Mouse (Mus musculus) CD4-positive, CD25-positive, alpha-beta regulatory T cell, adult 2 months (primary cell): ENCODE measurements at regions not wholly inside any gene's neighbourhood (a gene's known extent, or its start where the extent isn't known, plus 50 kb on each side); places are given as distances from the start of the nearest gene placed in this dataset.

Experiments used
- DNase-seq: peaks from one replicate; pipeline ENCODE4 v3.0.0-alpha.2; 2012; ENCODE audit warnings: low read depth, low spot score

GRCm38 (mm10) chr2:160066491-160067303, 267.3 kb downstream of the Gm826 start:
- DNase-seq: no peak

GRCm38 (mm10) chr2:160062148-160062937, 271.6 kb downstream of the Gm826 start:
- DNase-seq: no peak

- no peak for DNase-seq
Observed at GRCm38 (mm10) chr2:160060091-160060490, 273.9 kb downstream of the Gm826 start.

DNA sequence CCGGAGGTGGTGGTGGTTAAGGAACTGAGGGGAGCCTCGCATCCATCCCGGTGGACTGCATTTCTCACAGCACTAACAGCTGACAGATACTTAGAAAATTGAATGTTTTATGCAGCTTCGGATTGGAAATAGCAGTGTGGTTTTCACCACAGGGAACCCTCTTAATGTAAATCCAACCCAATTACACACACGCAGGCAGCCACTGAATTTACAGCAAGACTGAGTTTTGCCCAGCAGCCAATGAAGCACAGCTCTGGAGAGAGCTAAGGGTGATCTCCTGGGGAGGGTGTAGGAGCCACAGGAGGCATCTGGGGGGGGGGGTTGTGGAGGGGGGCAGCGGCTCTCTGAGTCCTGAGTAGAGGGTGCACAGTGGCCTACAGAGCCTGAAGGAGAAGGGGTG, 276.8 kb downstream of the Gm826 start:
- DNase-seq: no peak

- DNase-seq: no peak
Observed at GRCm38 (mm10) chr2:160054411-160054810, 279.6 kb downstream of the Gm826 start.

GRCm38 (mm10) chr2:160048286-160048685, 285.7 kb downstream of the Gm826 start:
- DNase-seq: no peak

- DNase-seq: no peak
Observed at GRCm38 (mm10) chr2:160046881-160047543, 286.9 kb downstream of the Gm826 start.

GRCm38 (mm10) chr2:160044591-160044990, 289.4 kb downstream of the Gm826 start:
- DNase-seq: no peak

- DNase-seq: no peak
Observed at GRCm38 (mm10) chr2:160044184-160044583, 289.8 kb downstream of the Gm826 start.

- DNase-seq: no peak
Observed at GRCm38 (mm10) chr2:160029432-160029831, 304.5 kb downstream of the Gm826 start.

- no peak for DNase-seq
Observed at GRCm38 (mm10) chr2:160028459-160028858, 305.5 kb downstream of the Gm826 start.

GRCm38 (mm10) chr2:160025911-160026310, 308.1 kb downstream of the Gm826 start:
- no peak for DNase-seq

DNA sequence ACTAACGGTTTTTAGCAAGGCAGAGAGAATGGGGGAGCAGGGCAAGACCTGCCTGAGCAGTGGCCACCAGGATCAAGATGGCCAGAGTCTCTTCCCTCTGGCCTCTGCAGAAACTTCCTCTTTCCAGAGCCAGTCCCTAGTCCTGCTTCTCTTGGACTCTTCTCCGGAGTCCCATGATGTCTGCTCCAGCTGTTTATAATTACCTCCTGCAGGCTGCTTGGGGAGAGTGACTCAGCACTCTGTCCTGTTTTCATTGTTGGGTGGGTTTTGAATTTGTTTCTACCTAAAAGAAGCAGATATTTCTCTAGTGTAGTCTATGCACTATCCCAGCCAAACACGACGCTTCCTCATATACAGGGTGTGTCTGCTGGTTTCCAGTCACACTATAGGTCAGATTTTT, 312.4 kb downstream of the Gm826 start:
- DNase-seq: no peak

DNA sequence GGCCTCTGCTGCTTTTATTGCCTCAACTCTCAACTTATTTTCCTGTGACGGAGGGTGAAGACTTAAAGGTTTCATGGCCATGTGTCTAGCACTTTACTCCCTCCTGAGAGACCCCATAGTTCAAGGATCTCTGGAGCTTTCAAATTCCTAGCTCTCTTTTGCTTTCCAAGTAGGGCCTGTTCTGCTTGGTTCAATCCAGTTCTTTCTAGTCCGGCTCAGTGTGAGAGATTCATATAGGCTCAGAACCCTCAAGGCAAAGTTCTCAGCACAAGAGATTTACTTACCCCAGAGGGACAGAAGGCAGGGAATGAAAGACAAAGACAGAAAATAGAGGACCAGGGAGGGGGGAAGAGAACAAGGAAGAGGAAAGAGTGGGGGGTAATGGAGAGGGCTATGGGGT, 313.1 kb downstream of the Gm826 start:
- no peak for DNase-seq

DNA sequence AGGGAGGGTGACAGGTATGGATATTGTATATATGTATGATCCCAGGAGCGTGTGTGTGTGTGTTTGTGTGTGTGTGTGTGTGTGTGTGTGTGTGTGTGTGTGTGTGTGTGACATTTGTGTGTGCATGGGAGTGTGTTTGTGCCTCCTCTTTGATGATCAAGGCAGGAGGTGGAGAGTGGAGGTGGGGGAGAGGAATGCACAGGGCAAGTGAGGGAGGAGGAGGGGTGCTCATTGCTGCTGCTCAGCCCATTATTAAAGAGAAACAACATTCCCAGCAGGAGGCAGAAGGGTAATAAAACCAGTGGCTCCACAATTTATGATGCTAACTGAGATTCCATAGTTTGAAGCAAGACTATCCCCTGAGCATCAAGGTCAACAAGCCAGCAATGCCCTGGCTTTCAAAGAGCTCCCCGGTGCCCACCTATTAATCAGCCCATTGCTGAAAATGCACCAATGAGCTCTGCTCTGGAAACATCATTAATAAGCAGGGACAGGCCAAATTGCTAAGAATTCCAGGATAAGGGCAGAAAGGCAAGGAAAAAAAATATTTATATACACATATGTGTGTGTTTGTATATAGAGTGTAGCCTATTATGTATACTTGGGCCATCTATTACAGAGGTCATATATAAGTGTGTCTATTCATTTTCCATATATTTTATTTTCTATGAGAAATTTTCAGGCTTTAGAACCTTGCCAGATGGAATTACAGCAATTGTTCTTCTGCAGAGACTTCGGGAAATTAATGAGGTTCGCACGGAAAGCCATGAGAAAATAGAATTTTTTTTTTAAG, 316.7 kb downstream of the Gm826 start:
- DNase-seq: no peak

DNA sequence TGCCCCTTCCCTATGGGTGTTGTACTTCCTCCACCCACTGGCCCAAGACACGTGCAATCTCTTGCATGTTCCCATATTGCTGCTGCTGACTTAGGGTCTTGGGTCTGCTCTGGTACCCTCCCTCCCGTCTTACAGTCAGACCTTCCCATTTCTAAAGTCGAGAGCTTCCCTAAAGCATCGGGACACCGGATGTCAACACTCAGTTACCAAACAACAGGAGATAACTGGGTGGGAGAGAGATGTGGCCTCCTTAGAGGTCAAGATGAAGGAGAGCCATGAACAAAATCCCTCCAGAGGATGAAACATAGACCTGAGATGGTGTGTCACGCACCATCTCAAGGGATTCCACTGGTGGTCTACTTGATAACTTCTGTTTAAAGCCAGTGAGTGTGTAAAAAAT, 322.5 kb downstream of the Gm826 start:
- no peak for DNase-seq

DNA sequence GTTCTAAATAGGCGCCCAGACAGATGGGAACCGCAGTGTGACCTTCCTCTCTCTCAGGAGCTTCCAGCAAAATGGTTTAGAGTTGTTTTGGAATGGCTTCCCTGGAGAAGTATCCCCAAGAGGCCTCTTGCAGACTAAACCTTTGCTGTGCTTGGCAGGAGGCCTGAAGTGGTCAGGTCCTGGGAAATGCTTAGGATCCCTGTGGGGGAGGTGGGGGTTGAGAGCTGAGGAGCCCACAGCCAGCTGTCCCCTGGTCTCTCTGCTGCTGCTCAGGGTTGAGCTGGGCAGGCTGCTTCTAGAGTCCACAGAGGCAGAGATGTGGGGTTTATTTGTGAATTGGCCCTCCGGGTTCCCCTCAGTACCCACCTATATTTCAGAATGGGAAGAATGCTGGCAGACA, 331.3 kb downstream of the Gm826 start:
- DNase-seq: no peak

DNA sequence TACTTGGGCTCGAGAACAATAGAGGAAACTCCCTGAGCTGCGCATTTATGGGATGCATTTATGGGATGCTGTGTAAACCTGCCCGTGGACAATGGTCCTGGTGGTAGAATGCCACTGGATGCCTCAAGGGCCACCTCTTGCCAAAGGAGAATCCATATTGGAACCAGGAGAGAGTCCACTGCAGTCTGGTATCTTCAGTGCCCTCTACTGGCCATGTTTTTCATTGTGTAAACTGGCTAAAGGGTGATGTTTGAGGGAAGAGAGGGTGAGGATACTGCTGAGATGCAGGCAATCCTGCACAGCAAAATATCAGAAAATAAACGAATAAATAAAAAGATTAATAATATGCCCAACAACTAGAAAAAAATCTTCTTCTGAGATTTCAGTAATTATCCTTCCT, 333.5 kb downstream of the Gm826 start:
- no peak for DNase-seq

GRCm38 (mm10) chr2:159997395-159997794, 336.6 kb downstream of the Gm826 start:
- no peak for DNase-seq

- no peak for DNase-seq
Observed at GRCm38 (mm10) chr2:159994490-159994889, 339.5 kb downstream of the Gm826 start.

GRCm38 (mm10) chr2:159986719-159987118, 347.2 kb downstream of the Gm826 start:
- DNase-seq: no peak

DNA sequence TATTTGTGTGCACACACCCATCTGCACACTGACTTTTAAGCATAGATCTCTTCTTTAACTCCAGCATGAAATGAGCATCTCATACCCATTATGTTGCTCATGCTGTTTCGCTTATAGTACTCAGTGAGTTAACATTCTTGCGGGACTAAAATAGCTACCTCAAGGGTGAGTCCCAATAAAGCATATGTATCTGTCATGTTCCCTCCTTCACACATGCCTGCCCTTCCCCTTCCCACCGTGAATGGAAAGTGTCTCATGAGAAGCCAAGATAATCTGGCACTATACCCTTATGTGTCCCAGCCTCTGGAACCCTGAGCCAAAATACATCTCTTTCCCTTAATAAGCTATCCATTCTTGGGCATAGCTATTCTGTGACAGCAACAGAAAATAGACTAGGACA, 352.3 kb downstream of the Gm826 start:
- no peak for DNase-seq
